Mouse (Mus musculus): ENCODE results near the gene 2300003K06Rik.
"Not testable (repeated sequence)": the region's sequence is repeated elsewhere in the genome, so short reads cannot be mapped to it uniquely, and the experiment has no call there.

DNA sequence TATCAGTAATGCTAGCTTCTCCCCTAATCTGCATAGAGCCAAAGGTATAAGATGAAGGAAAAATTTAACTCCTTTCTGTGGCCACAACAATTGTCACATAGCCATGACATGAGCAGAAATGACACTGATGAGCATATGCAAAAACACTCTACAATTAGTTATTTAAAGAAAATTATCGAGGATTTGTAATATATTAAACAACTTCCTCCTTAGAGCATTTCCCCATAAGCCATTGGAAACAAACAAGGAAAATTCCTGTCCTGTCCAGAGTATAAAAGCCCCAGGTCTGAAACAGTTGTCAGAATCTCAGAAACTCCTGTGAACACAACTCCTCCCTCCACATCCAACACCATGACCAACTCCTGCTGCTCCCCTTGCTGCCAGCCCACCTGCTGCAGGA, 26.3 kb upstream of the 2300003K06Rik start, which contains the start of gene Gm11559:
- TF ChIP-seq POLR2A (IDR thresholded peaks at IDR 0.05; ENCODE audit: borderline replicate concordance, extremely low read depth, low read depth, low read length); CTCF (IDR thresholded peaks at IDR 0.05; ENCODE audit: insufficient read depth, low read length): not testable (repeated sequence)

All from lung, adult 2 months (tissue).